Mouse (Mus musculus) lung, adult 2 months (tissue): ENCODE results near the gene Ahrr. TPM values are rescaled to one million over a fixed set of nuclear protein-coding genes. Genes with fewer than 3 reads are reported as not detected.
A peak's percentile ranks its signal among the peaks of the same experiment; 100 is the strongest.

Experiments used
- DNase-seq: peaks from one replicate; pipeline ENCODE4 v3.0.0; 2022
- H3K4me1 ChIP-seq: fragments of 200-500 bp; 2 replicates; pipeline ENCODE4 v1.6.1; 2011; ENCODE audit warnings: low read length; ENCODE audit not compliant: control insufficient read depth, insufficient read depth
- H3K4me3 ChIP-seq: fragments of 200-500 bp; replicated peaks from 2 replicates; pipeline ENCODE3; 2011; ENCODE audit warnings: low read depth, mild to moderate bottlenecking, control low read depth, low read length; ENCODE audit errors: extremely low read depth
- CTCF ChIP-seq: fragments of 200-500 bp; IDR thresholded peaks from 2 replicates; pipeline ENCODE4 v1.5.1; 2011; ENCODE audit warnings: mild to moderate bottlenecking, low read length, control low read depth; ENCODE audit not compliant: insufficient read depth
- POLR2A ChIP-seq: fragments of 200-500 bp; IDR thresholded peaks from 2 replicates; pipeline ENCODE4 v1.6.1; 2011; ENCODE audit warnings: low read depth, mild to moderate bottlenecking, control low read depth, low read length, borderline replicate concordance; ENCODE audit errors: extremely low read depth
- WGBS: fragments of 180-500 bp; shearing (Covaris S2); methylation state at CpG from one replicate; pipeline ENCODE4 v1.1.7; 2018; 5-methylcytosine and 5-hydroxymethylcytosine counted together
- polyA plus RNA-seq: library from polyadenylated mRNA; depleted of rRNA; stranded (reverse); fragments of >200 nt; gene quantifications from 2 replicates; pipeline ENCODE4 v1.2.3, GENCODE M21; 2012

Ahrr gene
- polyA plus RNA-seq, 1 experiment = 0.40 TPM

GRCm38 (mm10) chr13:74301607-74301984 is 9.5 kb upstream of the Ahrr start:
- DNase-seq = peak; percentile 16
- H3K4me3 ChIP-seq = no peak overlapping the region
- H3K4me1 ChIP-seq = no peaks in the 10 kb centered on the region
- WGBS = 58% methylated on average over 6 of the region's 6 CpGs
- TF ChIP-seq CTCF (no peak), POLR2A (no peak)

GRCm38 (mm10) chr13:74300925-74301606 is 8.9 kb upstream of the Ahrr start:
- no peak overlapping the region for H3K4me3 ChIP-seq
- 31% methylated on average over 4 of the region's 4 CpGs for WGBS
- TF ChIP-seq POLR2A (no peak), CTCF (peak; percentile 90)
- peak; percentile 62 for DNase-seq
- no peaks in the 10 kb centered on the region for H3K4me1 ChIP-seq

DNA sequence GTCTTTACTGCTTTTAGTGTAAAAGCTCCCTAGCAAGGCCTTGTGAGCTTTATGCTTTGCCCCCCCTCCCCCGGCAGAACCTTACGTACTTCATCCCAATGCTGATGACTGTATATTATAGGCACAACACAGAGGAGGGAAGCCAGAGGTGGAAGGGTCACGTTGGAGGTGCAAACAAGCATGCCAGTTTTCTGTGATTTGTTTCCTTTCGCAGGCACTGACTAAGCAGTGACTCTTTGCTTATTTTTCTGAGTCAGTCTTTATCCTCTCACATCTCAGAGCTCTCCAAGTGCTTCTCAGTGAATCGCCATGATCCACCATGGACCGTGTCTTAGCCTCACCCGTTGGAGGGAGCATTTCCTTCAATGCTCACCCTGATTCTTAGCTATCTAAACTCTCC is 4.2 kb upstream of the Ahrr start:
- TF ChIP-seq POLR2A (no peak), CTCF (no peak)
- H3K4me3 ChIP-seq = no peak overlapping the region
- DNase-seq = no peak
- WGBS = 57% methylated on average over 7 of the region's 7 CpGs
- H3K4me1 ChIP-seq = no peaks in the 10 kb centered on the region

GRCm38 (mm10) chr13:74289646-74290045 is 2.5 kb downstream of the Ahrr start:
- WGBS = 66% methylated on average over 5 of the region's 5 CpGs
- H3K4me1 ChIP-seq = no peaks in the 10 kb centered on the region
- H3K4me3 ChIP-seq = no peak overlapping the region
- no peak for DNase-seq
- TF ChIP-seq POLR2A = no peak
- no peak for TF ChIP-seq CTCF

DNA sequence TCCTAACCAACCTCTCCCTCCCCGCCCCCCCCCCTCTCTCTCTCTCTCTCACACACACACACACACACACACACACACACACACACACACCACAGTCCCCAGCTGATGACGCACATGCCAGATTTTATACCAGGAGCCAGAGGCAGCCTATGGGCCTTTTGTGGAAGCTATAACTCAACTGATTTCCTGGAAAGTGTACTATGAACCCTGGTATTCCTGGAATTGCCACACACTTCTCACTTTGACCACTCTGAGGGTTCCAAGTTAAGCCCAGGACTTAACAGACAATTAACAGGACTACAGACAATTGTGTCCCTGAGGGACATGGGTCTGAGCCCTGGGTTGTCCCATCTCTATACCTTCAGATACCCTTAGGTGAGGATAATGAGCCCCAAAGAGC is 9.8 kb downstream of the Ahrr start:
- no peak for DNase-seq
- H3K4me1 ChIP-seq = no peaks in the 10 kb centered on the region
- 76% methylated on average over 1 of the region's 2 CpGs for WGBS
- no peak overlapping the region for H3K4me3 ChIP-seq
- TF ChIP-seq CTCF (no peak), POLR2A (no peak)

- Histone ChIP-seq H3K4me3 (no peak overlapping the region), H3K4me1 (no peaks in the 10 kb centered on the region)
- TF ChIP-seq POLR2A = no peak
- TF ChIP-seq CTCF = no peak
- 56% methylated on average over 4 of the region's 4 CpGs for WGBS
- DNase-seq = no peak
Measured at GRCm38 (mm10) chr13:74275726-74276125, 16.4 kb downstream of the Ahrr start.

GRCm38 (mm10) chr13:74260231-74260992 is 31.7 kb downstream of the Ahrr start:
- no peak for TF ChIP-seq CTCF
- no peak for TF ChIP-seq POLR2A
- peak overlapping the region; percentile 55 for H3K4me3 ChIP-seq
- 5% methylated on average over 10 of the region's 10 CpGs for WGBS
- peak; percentile 27 for DNase-seq
- H3K4me1 ChIP-seq = peaks cover 3% of the 10 kb centered on the region; the same call in 1 of the 2 replicates

DNA sequence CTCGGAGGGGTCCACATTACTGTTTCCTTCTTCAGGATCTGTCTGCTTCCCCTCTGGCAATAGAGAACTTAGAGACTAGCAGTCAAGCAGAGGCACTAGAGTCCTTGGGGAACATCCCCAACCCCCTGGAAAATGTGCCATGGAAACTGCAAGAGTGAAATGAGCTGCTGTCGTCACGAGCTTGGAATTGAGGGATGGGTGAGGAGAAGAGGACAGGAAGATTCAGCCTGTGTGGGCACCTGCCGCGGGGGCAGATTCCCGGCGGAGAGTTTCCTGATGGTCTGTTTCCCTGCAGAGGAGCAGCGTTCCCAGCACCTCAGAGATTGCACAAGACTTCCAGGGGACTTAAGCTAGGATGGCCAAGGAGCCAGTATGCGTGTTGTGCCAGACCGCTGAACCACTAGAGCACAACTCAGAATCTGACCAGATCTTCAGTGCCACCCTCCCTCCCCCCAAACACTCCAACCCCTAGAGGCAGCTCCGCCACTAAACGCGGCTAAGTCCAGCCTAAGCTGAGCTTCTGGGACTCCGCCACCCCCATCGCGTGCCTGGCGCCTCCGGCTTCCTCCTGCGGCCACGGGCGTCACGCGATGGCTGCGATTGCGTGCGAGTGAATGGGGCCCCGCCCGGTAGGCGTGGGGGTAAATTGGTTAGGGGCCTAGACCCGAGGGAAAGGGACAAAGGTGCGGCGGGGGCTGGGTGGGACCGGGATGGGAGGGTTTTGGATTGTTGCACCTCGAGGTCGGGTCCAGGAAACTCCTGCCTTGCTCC is 32.5 kb downstream of the Ahrr start:
- peak overlapping the region; percentile 55 for H3K4me3 ChIP-seq
- TF ChIP-seq CTCF (no peak), POLR2A (no peak)
- 5% methylated on average over 35 of the region's 35 CpGs for WGBS
- peak; percentile 40 for DNase-seq
- peaks cover 3% of the 10 kb centered on the region; the same call in 1 of the 2 replicates for H3K4me1 ChIP-seq

DNA sequence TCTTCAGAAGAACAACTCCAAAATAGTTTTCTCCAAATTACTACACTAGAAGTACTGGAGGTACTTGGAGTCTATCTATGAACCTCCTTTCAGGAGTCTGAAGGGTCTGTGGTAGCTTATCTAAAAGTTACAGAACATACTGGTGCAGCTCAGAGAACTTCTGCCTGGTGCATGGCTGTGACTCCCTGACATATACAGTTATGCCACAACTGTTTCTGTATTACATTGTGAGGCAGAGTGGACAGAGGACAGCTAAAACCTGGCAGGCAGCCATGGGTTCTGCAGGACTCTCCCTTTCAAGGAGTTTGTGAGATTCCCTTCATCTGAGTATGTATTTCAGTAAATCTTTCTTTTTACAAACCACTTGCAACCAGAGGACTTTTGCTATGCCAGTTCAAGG is 45.6 kb downstream of the Ahrr start:
- no peak overlapping the region for H3K4me3 ChIP-seq
- no peak for TF ChIP-seq CTCF
- no peak for TF ChIP-seq POLR2A
- DNase-seq = no peak

GRCm38 (mm10) chr13:74245899-74246231 is 46.3 kb downstream of the Ahrr start:
- Histone ChIP-seq H3K4me3 (no peak overlapping the region), H3K4me1 (peaks cover 7% of the 10 kb centered on the region)
- no peak for TF ChIP-seq CTCF
- no peak for TF ChIP-seq POLR2A
- WGBS = 64% methylated on average over 4 of the region's 4 CpGs
- no peak for DNase-seq

More for the DNA sequence above, 45.6 kb downstream of the Ahrr start:
- H3K4me1 ChIP-seq = peaks cover 7% of the 10 kb centered on the region
